Mouse (Mus musculus) kidney, adult 8-10 months (tissue): ENCODE results near the gene Actl6b.

ENCODE experiments used
- DNase-seq, 2 experiments: peaks; one replicate each; pipeline ENCODE4 v3.0.0; 2022

The Actl6b gene

GRCm38 (mm10) chr5:137553411-137553837, at the start of gene Actl6b:
Gene Actl6b (plus strand): TSS chr5:137553517.
- peak; percentile 43 to 55 for DNase-seq

- peak in 1 of 2 experiments; percentile 31 for DNase-seq
These were observed 49.3 kb upstream of the Actl6b start for GRCm38 (mm10) chr5:137504041-137504440.

- DNase-seq: peak; percentile 60 to 77
These were observed 43.3 kb upstream of the Actl6b start for GRCm38 (mm10) chr5:137510014-137510501.

- peak in 1 of 2 experiments; percentile 5 for DNase-seq
These were observed 42.5 kb upstream of the Actl6b start for GRCm38 (mm10) chr5:137510573-137511390.

GRCm38 (mm10) chr5:137511706-137512105, 41.6 kb upstream of the Actl6b start:
- no peak for DNase-seq

GRCm38 (mm10) chr5:137512847-137513794, 40.2 kb upstream of the Actl6b start:
- DNase-seq: no peak

GRCm38 (mm10) chr5:137513951-137514721, 39.2 kb upstream of the Actl6b start:
- no peak for DNase-seq

- no peak for DNase-seq
These were observed 38.5 kb upstream of the Actl6b start for GRCm38 (mm10) chr5:137514811-137515210.

GRCm38 (mm10) chr5:137518436-137518835, 34.9 kb upstream of the Actl6b start, which contains the start of gene Gigyf1:
Gene Gigyf1 (plus strand): TSS chr5:137518548.
- no peak for DNase-seq

- DNase-seq: no peak
These were observed 33.4 kb upstream of the Actl6b start for GRCm38 (mm10) chr5:137519691-137520550.

GRCm38 (mm10) chr5:137521861-137522260, 31.5 kb upstream of the Actl6b start:
- no peak for DNase-seq

GRCm38 (mm10) chr5:137522711-137523110, 30.6 kb upstream of the Actl6b start:
- no peak for DNase-seq

- DNase-seq: peak in 1 of 2 experiments; percentile 0
These were observed 29.7 kb upstream of the Actl6b start for GRCm38 (mm10) chr5:137523396-137524250.

- peak in 1 of 2 experiments; percentile 7 for DNase-seq
These were observed 29.1 kb upstream of the Actl6b start for GRCm38 (mm10) chr5:137524251-137524515.

GRCm38 (mm10) chr5:137524671-137525070, 28.6 kb upstream of the Actl6b start:
- peak in 1 of 2 experiments; percentile 1 for DNase-seq

GRCm38 (mm10) chr5:137525511-137525910, 27.8 kb upstream of the Actl6b start:
- peak in 1 of 2 experiments; percentile 2 for DNase-seq

- DNase-seq: peak in 1 of 2 experiments; percentile 44
These were observed 27.0 kb upstream of the Actl6b start for GRCm38 (mm10) chr5:137526192-137526936.

GRCm38 (mm10) chr5:137527413-137527812, 25.9 kb upstream of the Actl6b start:
- no peak for DNase-seq

GRCm38 (mm10) chr5:137528247-137528968, 24.9 kb upstream of the Actl6b start:
- no peak for DNase-seq
